Mouse (Mus musculus): ENCODE data around the gene Cers6.
A peak's percentile ranks its signal among the peaks of the same experiment; 100 is the strongest.

Cers6 gene

DNA sequence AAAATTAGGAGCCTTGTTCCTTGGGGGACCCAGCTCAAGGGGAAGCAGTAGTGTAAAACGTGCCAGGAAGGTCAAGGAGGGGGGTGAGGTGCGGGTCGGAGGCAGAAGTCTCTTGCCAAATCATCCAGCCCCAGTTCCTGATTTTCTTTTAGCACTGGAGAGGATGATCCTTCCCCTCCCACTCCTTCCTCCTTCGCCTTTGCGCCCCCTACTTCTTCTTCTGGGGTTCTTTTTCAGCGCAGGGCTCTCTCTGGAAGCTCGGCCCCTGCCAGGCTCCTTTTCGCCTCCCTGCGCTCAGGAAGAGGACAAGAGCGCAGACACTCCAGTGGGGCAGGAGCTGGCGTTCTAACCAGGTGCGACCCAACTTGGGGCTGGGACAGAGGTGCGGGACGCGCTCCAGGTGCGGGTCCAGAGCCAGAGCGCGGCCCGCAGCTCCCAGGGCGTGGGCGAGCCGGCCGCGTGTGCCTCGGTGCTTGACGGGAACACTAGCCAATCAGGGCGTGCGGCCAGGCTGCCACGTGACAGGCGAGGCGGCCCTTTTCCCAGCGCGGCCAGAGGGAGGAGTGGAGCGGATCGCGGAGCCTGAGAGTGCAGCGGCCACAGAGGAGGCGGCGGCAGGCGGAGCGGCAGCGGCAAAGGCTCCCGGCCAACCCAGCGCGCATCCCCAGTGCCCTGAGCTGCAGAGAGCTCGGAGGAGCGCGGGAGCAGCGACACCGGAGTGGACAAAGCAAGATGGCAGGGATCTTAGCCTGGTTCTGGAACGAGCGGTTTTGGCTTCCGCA is at the start of gene Cers6:
Gene Cers6 (plus strand): TSS at position 538 of the 782 bp plus-strand sequence.
- DNase-seq (ENCODE audit: low read depth, low spot score): peak; percentile 97

DNA sequence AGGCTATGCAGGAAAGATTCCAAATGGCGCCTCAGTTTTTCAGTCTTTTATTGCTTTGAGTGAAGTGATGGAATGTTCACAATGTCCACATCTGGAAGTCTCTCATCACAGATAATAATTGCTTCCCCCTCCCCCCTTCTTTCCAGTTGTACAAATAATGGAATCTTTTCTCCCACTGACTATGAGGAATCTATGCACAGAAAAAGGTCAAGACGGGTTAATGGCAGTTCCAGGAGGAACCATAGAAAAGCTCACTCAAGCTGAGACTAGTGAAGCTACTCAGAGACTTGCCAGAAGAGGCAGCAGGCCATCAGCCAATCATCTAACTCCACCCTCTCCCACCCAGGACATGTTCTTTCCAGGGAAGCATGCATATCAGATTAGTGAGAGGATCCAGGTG is 46.8 kb upstream of the Cers6 start:
- no peak for DNase-seq (ENCODE audit: low read depth, low spot score)

DNA sequence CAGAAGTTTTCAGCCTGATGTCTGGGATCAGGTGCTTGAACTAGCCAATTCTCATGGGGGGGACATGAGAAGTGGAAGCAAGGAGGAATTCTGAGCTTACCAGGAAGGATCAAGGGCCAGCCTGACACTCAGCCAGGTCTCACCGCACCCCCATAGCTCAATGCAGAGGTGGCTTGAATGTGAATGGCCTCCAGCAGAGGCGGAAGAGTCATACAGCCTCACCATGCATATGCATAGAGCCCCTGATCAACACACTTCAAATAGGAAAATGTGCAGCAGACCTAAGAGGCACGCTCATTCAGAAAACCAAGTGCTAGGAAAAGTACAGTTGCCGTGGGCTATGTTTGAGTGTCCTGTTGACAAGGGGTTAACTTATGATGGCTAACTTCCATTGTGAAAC is 42.2 kb upstream of the Cers6 start:
- no peak for DNase-seq (ENCODE audit: low read depth, low spot score)

DNA sequence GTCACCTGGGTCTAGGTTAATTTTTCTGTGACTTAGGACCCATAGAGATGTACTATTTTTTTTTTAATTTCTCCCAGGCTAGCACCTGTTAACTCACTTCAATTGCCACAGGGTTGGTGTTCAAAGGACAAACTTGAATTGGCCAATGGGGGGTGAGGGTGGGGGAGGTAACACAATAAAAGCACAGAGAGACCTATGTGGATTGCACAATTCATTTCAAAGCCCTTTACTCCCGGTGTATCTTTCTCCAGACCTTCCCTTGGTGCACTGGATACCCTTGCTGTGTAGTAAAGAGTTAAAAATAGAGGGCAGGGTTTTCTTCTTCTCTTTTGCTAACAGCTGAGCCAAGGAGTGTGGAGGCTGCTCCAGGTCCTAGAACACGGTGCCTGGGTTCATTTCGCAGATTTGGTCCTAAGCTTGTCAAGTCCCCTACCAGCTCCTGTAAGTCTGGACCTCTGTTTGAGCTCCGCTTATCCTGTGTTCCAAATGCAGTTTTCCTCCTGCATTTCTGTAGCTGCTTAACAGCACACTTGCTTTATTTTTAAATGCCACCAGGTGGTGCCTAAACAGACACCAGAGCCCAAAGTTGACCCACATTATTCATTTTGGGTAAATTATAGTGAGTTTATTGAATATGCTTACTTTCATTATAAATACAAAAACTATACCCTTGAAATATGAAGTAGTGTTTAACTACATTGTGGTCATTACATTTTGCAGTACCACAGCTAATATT is 38.9 kb upstream of the Cers6 start:
- peak; percentile 48 for DNase-seq (ENCODE audit: low read depth, low spot score)

DNA sequence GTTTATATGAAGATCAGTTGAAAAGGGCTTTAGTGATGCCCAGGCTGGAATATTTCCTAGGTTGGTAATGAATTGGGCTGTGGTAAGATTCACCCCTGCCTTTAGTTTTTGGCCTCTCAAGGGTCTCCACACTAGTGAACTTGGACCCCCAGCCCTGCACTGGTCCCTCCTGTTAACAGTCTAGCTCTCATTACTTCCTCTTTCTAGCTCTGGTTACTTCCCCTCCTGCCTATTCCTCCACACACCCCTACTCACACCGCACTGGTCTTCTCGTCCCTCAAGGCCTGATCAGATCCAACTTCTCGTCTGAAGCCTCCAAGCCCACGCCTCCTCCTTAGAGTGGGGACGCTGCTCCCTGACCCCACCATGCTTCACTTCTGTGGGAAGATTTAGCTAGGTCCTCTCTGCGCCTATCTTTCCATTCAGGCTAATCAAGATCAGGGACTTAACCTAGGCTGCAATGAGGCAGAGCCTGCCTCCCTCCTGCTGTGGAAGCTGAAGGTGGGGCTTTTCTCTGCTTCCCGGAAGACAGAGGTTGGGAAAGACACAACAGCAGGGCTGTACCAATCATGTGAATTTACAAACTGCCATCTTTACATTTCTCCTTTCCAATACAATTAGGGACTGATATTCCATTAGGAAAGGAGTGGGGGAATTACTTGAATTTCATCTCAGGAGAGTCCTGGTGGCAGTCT is 35.8 kb upstream of the Cers6 start:
- DNase-seq (ENCODE audit: low read depth, low spot score): no peak

DNA sequence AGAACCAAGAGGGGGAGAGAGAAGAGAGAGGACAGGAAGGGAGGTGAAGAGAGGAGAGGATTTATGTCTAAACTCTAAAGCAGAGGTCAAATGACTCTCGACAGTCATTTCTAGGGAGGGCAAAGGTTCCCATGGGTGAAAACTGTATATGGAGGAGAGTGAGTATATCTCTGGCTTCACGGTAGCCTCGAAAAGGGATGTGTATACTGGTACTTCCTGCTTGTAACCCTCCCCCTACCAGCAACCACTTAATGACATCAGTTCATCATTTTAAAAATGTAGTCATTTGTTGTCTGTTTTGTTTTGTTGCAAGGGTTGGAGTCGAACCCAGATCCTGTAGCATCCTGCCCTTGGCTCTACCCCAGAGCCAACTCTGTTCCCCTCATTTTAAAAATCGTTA is 17.9 kb upstream of the Cers6 start:
- DNase-seq (ENCODE audit: low read depth, low spot score): no peak

DNA sequence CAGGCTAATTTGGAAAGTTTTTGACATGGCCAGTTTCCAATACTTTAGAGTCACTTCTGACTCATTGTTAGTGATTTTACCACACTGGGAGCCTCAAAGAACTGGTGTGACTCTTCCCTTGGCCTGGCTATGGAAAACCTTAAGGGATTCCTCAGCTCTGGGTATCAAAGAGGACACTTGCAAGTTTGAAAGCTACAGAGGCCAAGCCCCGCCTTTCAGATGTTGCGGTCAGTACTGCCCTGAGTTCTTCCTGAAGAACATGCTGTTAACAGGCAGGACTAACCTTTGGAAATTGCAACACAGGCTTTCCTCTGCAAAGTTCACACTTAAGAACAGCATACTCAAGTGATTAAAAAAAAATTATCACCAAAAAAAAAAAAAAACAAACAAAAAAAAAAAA is 16.7 kb upstream of the Cers6 start:
- DNase-seq (ENCODE audit: low read depth, low spot score): peak; percentile 83

DNA sequence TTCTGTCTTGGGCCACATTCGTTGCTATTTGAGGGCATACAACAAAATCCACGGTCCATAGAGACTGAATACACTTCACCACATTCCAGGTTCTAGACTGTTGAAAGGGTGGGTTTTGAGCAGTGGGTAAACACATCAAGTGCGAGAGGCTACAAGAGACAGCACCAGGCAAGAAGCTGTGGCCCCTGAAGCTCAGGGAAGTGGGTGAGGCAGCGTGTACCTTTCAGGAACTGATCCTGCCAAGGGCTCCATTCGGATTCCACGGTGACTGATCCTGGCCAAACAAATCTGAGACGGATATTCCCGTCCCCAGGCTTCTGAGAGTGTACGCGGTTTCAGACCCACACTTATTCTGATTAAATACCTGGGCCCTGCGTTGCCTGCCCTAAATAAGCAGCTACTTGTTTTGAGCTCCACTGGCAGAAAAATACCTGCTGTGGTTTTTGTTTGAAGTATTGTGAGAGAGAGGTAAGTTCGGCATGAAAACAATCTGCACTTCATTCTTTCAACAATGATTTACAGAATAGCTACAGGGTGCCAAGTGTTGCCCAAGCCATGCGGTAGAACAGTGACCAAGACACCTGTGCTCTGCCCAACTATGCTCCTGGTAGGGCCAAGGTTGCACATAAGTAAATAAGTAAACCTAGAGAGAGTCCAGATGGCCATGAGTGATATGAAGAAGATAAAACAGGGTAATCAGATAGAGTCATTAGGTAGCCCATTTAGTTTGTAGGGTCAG is 16.1 kb upstream of the Cers6 start:
- no peak for DNase-seq (ENCODE audit: low read depth, low spot score)

DNA sequence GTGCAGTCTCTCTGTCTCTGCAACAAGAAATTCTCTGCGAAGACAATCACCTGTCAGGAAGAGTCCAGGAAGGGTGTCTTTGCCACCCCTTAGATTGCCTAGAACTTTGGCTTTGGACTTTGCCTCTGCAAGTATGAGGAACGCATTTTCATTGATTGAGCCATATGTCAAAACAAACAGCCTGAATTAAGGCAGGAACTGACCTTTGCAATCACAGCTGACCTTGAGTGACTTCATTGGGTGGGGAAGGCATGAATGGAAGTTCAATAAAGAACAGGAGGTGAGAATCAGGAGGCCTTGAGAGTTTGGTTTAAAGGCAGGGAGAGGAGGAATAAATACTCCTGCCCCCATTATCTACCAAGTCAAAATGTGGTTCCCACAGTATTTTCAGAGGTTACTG is 850 bp upstream of the Cers6 start:
- DNase-seq (ENCODE audit: low read depth, low spot score): no peak

DNA sequence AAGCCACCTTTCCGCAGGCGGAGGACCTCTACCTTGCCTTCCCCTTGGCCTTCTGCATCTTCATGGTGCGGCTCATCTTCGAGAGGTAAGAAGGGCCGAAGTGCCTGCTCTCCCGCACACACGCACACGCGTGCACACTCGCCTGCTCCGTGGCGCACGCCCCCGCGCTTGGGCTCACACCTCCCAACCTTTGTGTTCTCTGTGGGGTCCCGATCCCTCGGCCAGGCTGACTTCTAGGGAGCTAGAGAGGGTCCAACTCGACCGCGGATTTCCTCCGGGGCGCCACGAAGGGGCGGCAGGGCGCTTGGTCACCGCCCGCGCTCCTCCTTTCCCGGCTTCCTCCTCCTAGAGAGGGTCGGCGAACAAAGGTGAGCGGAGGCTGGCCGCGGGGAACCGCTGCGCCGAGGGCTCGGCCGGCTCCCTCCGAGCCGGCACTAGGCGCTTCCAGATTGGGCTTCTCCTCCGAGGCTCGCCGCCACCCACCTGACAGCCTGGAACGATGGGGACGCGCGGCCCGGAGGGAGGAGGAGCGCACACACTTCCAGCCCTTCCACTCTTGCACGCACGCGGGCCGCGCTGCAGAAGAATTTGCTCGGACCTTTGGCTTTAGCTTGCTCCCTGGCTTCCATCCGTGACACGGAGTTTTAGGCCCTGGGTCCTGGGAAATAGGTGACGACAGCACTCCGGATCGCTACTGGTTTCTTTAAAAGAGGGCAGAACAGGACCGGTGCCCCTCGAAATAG is 651 bp downstream of the Cers6 start:
- DNase-seq (ENCODE audit: low read depth, low spot score): peak; percentile 69

DNA sequence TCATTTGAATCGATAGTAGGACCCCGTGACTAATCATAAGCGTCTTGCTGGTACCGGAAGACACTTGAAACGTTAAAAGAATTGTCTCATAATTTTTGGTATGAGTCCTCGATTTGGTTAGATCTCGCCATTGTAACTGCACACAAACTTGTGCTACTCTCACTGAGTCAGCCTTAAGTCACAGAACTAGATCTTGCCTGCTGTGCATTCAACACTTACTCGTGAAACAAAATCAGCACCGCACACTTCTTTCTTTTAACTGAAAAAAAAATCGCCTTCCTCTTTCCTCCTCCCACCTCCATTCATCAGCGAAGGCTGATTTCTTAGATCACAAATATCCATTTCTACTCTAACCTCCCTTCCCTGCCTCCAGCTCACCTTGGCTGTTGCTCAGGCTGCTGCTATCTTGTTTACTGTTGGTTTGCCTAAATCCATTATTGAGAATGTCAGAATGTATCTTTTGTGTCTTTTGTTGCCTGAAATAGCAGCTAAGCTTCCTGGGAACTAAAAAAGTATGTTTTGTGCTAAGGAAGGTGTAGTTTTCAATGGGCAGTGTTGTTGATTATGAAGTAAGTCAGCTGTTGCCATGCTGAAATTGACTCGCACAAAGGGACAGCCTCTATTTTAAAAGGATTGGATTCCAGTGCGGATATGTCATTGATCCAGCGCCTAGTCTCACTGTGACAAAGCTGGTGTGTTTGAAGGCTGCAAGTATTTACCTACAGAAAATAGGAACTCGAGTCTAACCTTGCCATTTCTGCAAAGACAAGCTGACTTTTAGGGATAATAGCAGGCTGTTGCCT is 1.4 kb downstream of the Cers6 start:
- DNase-seq (ENCODE audit: low read depth, low spot score): no peak

DNA sequence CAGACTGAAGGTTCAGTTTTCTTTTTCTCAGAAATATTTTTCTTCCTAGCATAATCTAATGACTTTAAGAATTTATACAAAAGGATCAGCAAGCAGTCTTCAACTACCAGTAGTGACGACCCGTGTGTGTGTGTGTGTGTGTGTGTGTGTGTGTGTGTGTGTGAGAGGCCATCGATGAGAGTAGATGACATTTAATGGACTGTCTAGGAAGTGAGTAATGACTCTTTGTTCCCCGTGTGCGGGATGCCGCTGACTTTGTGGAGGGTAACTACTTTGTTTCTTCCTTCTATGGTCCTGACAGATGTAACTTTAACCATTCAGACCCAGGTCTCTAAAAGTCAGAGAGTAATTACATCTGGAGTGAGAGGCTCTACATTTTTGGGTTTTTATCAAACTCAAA is 2.3 kb downstream of the Cers6 start:
- DNase-seq (ENCODE audit: low read depth, low spot score): no peak

DNA sequence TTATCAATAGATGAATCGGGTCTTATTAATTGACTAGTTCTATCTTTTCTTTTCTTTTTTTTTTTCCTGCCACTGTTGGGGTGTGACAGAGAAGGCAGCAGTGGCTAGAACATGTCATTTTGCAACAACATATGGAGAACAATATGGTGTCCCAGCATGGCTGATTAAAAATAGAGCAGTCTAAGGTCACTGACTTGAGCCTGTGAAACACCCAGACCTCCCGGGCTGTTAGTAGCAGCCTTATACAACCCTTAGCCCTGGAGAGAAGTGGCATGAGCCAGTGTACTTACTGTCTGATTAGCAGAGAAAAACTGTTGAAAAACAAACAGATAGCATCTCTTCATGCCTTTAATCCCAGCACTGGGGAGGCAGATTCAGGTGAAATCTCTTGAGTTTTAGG is 3.1 kb downstream of the Cers6 start:
- no peak for DNase-seq (ENCODE audit: low read depth, low spot score)

DNA sequence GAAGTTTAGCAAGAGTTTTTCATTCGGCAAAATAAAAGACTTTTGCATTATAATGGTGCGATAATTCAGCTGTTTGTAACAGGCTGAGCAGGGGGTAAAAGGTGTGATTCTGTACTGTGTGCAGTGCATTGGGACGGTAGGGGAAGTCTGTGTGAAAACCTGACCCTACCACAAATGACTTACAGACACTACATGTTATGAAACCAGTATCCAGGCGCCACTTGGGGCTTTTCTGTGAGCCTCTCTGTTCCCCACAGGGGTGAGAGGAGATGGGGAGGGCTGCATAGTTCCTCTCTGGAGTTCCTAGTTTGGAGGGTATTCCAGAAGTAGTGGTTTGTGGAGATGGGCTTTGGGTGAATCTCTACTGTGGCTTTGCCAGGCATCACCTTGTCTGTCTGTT is 5.9 kb downstream of the Cers6 start:
- no peak for DNase-seq (ENCODE audit: low read depth, low spot score)

DNA sequence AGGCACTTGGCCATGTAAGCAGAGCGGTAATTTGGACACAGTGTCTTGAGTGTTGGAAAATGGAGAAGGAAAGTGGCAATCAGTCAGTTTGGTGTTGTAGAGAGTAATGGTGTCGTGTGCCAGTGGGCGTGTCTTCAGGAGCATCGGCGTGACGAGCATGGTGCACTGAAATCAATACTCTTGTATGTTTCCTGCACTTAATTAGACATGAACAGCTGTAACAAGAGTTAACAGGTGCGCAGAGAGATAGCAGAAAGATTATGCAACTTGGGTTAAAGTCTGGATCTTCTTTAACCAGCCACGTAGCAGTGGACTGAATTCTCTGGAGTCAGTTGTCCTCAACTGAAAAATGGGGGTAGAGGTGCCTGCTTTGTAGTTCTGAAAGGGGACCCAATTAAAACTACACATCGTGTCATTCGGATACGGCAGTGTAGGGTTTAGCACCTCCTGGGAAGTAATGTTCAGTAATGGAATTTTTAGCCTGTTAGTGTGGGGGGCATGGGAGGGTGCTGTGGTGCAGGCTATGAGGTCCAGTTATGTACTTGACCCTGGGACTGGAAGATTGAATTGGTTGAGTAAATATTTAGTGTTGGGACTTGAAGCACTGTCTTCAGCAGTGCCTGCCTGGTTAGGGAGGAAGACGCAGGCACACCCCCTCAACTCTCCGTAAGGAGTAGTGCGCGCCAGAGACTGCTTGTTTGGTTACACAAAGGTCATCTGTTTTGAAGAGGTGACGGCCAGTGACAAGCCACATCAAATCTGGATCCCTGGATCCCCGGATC is 9.9 kb downstream of the Cers6 start:
- no peak for DNase-seq (ENCODE audit: low read depth, low spot score)

DNA sequence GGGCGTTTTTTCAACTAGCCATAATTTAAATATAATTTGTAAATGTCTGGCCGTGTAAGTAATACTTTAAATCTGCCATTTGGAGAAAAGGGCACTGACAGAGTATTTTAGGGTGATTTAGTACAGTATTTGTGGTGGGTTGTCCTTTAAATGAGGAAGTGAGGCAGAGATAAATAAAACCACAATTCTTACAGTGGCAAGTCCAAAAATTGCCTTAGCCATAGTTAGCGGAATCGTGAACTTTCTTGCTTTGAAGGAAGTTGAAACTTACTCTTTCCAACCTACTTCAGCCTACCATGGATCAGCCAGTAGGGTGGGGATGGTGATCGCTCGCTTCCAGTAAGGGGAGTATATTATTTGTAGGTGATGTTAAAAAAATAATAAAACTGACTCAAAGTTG is 11.8 kb downstream of the Cers6 start:
- DNase-seq (ENCODE audit: low read depth, low spot score): no peak

DNA sequence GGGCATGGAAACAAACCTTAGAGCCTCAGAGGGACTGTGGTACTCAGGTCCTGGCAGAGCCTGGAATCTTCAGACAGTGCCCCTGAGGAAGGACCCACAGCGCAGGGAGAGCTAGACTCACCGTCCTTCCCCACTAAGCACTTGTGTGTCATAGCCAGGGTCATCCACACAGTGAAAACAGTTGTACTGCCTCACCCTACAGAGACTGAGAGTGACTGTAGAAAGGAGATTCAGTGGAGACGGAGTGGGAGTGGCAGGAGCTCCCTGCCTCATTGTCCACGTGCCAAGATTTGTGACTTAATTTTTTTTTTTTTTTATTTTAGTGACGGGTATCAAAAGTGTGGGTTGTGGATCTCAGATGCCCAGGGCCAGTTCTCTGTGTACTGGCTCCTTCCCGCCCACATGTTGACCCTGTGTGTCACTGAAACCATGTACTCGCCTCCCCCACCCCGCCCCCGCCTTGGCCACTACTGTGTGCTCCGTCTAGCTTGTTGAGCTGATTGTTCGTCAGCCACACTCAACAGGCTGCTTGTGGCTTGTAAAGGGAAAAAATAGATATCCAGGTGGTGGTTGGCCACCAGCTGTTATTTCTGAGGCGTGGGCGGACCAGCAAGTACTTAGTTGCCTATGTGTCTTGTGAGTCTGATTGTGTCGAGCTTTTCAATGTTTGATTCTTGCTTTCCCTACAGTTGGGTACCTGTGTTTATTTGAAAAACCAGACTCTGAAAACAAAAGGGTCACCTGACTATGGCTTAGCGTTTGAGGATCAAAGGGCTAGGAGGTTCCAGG is 12.6 kb downstream of the Cers6 start:
- no peak for DNase-seq (ENCODE audit: low read depth, low spot score)

DNA sequence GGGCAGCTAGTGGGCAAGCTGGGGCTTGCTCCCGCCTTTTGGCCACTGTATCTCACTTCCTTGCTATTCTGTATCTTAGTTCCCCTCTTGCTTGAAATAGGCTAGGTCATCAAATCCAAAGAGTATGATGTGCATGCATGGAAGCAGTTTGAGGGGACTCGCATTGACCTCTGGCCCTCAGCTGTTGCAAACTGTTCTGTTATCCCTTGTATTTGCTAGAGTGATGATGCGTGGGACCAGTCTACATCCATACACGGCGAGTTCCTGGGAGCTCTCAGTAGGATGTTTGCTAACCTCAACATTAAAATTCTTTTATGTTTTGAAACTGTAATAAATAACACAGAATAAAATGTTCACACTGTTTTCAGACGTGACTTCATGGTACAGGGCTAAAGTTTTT is 13.3 kb downstream of the Cers6 start:
- DNase-seq (ENCODE audit: low read depth, low spot score): no peak

Data from 3T3-L1 (cell line).